Mouse (Mus musculus): ENCODE results near the gene Otx2.

DNA sequence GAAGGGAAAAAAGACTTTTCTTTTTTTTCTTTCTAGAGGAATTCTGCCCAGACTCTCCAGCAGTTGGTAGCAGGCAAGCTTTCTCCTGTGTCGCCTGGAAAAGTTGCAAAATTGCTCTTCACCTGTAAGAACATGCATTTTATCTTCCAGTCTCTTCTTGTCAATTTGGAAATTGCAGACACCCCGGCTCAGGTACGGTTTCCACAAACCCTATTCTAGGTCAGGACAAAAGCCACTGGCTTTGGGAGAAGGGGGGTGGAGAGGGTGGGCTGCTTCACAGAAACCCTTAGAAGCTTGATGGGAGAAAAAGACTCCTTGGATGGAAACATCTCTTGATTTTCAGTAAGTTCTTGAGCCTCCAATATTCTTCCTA is 3.4 kb downstream of the Otx2 start:
- TF ChIP-seq CTCF (IDR thresholded peaks at IDR 0.05; ENCODE audit: control insufficient read depth, insufficient read depth, insufficient replicate concordance, low read depth, low read length) (no peak), POLR2A (IDR thresholded peaks at IDR 0.05; ENCODE audit: control insufficient read depth, low read depth, low read length) (no peak)
